Mouse (Mus musculus) frontal cortex, adult 2 months (tissue): ENCODE measurements around the gene Eps8l3. TPM values are rescaled to one million over a fixed set of nuclear protein-coding genes. Genes with fewer than 3 reads are reported as not detected.

Experiments
- DNase-seq, 2 experiments: peaks; one replicate each; pipeline ENCODE4 v3.0.0; 2022; ENCODE audit warnings: low spot score in 1 of 2; ENCODE audit errors: extremely low spot score in 1 of 2
- polyA plus RNA-seq: library from polyadenylated mRNA; depleted of rRNA; stranded (reverse); fragments of >200 nt; gene quantifications from 2 replicates; pipeline ENCODE4 v1.2.3, GENCODE M21; 2012; rRNA removed

The Eps8l3 gene
- polyA plus RNA-seq, 1 experiment: not detected

GRCm38 (mm10) chr3:107935888-107936287, 58.9 kb downstream of the Eps8l3 start:
- DNase-seq: no peak

- DNase-seq: peak in 1 of 2 experiments; percentile 71
These were observed 62.4 kb downstream of the Eps8l3 start for GRCm38 (mm10) chr3:107939403-107939802.

DNA sequence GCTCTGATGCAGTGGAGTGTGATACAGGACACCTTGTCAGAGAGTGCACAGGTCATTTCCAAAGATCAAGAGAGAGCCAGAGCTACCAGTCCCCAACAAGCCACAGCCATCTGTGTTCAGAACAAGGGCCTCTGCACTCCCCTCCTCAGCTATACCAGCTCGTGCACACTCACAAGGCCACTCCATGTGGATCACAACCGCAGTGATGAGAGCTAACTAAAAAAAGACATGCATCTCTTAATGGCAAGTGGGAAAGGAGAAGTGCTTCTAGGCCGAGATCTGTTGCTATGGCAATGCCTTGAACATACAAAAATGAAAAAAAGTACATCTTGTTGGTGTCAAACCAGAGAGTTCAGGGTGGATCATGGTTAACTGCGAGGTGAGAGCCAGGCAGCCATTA, 62.8 kb downstream of the Eps8l3 start:
- DNase-seq: peak; percentile 51 to 53

GRCm38 (mm10) chr3:107940524-107940923, 63.5 kb downstream of the Eps8l3 start:
- no peak for DNase-seq

DNA sequence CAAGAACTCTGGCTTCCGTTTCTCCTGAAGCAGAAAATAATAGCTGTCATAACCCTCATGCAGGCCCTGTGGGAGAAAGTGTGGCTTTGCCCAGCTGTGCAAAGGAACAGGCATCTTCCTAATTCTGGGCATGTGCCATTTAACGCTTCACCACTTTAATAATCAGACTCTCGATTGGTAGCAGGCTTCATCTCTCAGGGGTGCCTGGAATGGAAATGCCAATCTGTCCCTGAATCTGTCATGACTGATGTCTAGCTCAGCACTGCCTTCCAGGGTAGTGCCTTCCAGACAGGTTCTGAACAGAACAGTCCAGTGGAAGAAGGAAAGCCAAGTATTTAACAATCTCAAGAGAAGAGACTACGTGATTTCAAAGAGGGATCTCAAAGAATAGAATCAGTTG, 64.2 kb downstream of the Eps8l3 start:
- DNase-seq: no peak

Other genes starting within 250 kb of the Eps8l3 start
- gene Gm10961, start 245.9 kb upstream of the Eps8l3 start, polyA plus RNA-seq: not detected in 2 replicates
- 74.4 and 79.2 TPM in 2 replicates for gene Strip1, start 245.5 kb upstream of the Eps8l3 start, polyA plus RNA-seq
- gene Ahcyl1, start 180.7 kb upstream of the Eps8l3 start, polyA plus RNA-seq: 321 TPM in 2 replicates
- gene Csf1, start 116.8 kb upstream of the Eps8l3 start, polyA plus RNA-seq: 14.1 and 14.5 TPM in 2 replicates
- gene Gstm5, start 18.6 kb downstream of the Eps8l3 start, polyA plus RNA-seq: 366 and 387 TPM in 2 replicates
- gene Gstm7, start 54.6 kb downstream of the Eps8l3 start, polyA plus RNA-seq: 35.1 and 38.0 TPM in 2 replicates
- 8.5 and 10.0 TPM in 2 replicates for gene Gstm6, start 66.5 kb downstream of the Eps8l3 start, polyA plus RNA-seq
- gene Gstm3, start 92.1 kb downstream of the Eps8l3 start, polyA plus RNA-seq: not detected in 2 replicates
- 6.3 and 8.0 TPM in 2 replicates for gene Gstm2, start 109.2 kb downstream of the Eps8l3 start, polyA plus RNA-seq
- gene Gstm1, start 140.7 kb downstream of the Eps8l3 start, polyA plus RNA-seq: 345 and 428 TPM in 2 replicates
- gene Gstm4, start 167.7 kb downstream of the Eps8l3 start, polyA plus RNA-seq: 12.7 and 15.0 TPM in 2 replicates
- gene Ampd2, start 209.4 kb downstream of the Eps8l3 start, polyA plus RNA-seq: 188 and 230 TPM in 2 replicates
- gene Gnat2, start 215.6 kb downstream of the Eps8l3 start, polyA plus RNA-seq: 0.53 and 0.58 TPM in 2 replicates